Mouse (Mus musculus): ENCODE results near the gene Tent4a. TPM values are rescaled to one million over a fixed set of nuclear protein-coding genes. Genes with fewer than 3 reads are reported as not detected.
A peak's percentile ranks its signal among the peaks of the same experiment; 100 is the strongest.

Gene Tent4a
- polyA plus RNA-seq, 1 experiment from 2014 or later, result 8.8 TPM

DNA sequence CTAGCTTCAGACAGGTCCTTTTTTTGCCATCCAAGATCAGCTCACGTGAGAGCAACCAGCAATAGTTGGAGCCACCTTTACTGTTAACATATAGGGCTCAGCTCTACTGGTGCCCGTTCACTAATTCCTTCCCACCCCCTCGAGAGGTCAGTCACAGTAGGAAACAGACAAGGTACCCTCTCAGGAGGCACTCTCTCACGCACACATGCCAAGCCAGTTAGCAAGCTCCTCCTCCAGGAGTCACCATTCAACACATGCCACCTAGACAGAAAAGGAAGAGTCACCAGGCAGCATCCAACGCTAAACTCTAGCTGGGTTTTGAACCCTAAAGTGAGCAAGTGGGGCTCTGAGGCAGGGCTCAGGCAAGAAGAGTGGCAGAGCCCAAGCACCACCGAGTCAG is 3.0 kb downstream of the Tent4a start:
- H3K27ac ChIP-seq (ENCODE audit: low read depth, low read length), result no peak overlapping the region
- H3K4me3 ChIP-seq (ENCODE audit: low read depth, low read length), result peak overlapping the region; percentile 87
- 55% methylated on average over 6 of the region's 6 CpGs for WGBS
- ATAC-seq (no peak), DNase-seq (ENCODE audit: low spot score) (no peak)
- H3K9me3 ChIP-seq (replicated peaks; ENCODE audit: control insufficient read depth, low read length), result no peaks in the 10 kb centered on the region
- H3K27me3 ChIP-seq (replicated peaks; ENCODE audit: control insufficient read depth, insufficient read depth, low read length), result no peaks in the 10 kb centered on the region
- H3K4me1 ChIP-seq (ENCODE audit: control insufficient read depth, insufficient read depth, low read length), result peaks cover 33% of the 10 kb centered on the region
- 0 out of 2 replicates have a peak, but pooled peaks cover 6% of the 10 kb centered on the region for H3K36me3 ChIP-seq (ENCODE audit: control insufficient read depth, insufficient read depth, low read length)
- peak overlapping the region; percentile 88; the same call in 1 of the 2 replicates for H3K9ac ChIP-seq (ENCODE audit: low read length)
- peak overlapping the region; percentile 84 for H3K4me2 ChIP-seq (ENCODE audit: low read length)

DNA sequence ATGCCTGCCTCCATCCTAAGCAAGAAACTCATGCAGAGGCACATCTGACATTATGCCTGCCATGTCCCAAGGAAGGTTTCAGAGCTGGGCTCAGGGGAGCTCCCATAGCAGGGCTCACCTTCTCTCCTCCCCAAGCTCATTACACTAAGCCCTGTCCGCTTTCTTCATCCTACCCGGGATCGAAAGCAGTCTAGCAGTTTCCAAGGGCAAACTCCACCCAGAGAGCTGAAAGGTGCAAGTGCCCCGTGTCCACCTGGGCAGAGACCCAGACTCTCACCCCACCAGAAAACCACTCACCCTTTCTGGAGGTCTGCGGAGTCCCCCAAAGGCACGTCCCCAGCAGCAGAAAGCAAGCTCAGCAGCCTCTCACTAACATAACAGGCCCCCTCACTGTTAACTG is 3.5 kb downstream of the Tent4a start:
- Histone ChIP-seq H3K27ac (ENCODE audit: low read depth, low read length) (no peak overlapping the region), H3K9me3 (replicated peaks; ENCODE audit: control insufficient read depth, low read length) (no peaks in the 10 kb centered on the region), H3K36me3 (ENCODE audit: control insufficient read depth, insufficient read depth, low read length) (0 out of 2 replicates have a peak, but pooled peaks cover 6% of the 10 kb centered on the region), H3K9ac (ENCODE audit: low read length) (peak overlapping the region; percentile 88; the same call in 1 of the 2 replicates), H3K4me2 (ENCODE audit: low read length) (peak overlapping the region; percentile 84), H3K27me3 (replicated peaks; ENCODE audit: control insufficient read depth, insufficient read depth, low read length) (no peaks in the 10 kb centered on the region), H3K4me1 (ENCODE audit: control insufficient read depth, insufficient read depth, low read length) (peaks cover 33% of the 10 kb centered on the region), H3K4me3 (ENCODE audit: low read depth, low read length) (peak overlapping the region; percentile 87)
- WGBS, result 80% methylated on average over 6 of the region's 6 CpGs
- ATAC-seq, result no peak
- no peak for DNase-seq (ENCODE audit: low spot score)

DNA sequence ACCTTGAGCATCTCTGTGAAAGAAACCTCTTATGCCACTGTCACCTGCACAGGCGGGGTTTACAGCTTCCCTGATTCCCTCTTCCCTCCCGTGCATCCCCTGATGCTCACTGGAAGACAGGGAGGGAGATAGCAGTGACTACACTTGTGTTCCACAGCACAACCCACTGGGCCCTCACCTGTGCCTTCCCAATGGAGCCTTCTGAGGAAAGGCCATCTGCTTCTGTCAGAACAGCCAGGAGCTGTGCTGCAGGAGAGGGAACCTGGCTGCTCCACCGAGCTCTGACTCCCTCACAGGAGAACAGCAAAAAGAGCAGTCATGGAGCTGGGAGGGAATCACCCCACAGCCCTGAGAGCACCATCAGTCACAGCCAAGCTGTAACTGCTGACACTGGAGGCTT is 4.3 kb downstream of the Tent4a start:
- H3K27ac ChIP-seq (ENCODE audit: low read depth, low read length), result no peak overlapping the region
- ATAC-seq, result no peak
- no peaks in the 10 kb centered on the region for H3K9me3 ChIP-seq (replicated peaks; ENCODE audit: control insufficient read depth, low read length)
- no peaks in the 10 kb centered on the region for H3K27me3 ChIP-seq (replicated peaks; ENCODE audit: control insufficient read depth, insufficient read depth, low read length)
- 0 out of 2 replicates have a peak, but pooled peaks cover 6% of the 10 kb centered on the region for H3K36me3 ChIP-seq (ENCODE audit: control insufficient read depth, insufficient read depth, low read length)
- peaks cover 33% of the 10 kb centered on the region for H3K4me1 ChIP-seq (ENCODE audit: control insufficient read depth, insufficient read depth, low read length)
- no peak overlapping the region for H3K4me2 ChIP-seq (ENCODE audit: low read length)
- no peak overlapping the region for H3K9ac ChIP-seq (ENCODE audit: low read length)
- no peak overlapping the region for H3K4me3 ChIP-seq (ENCODE audit: low read depth, low read length)
- 70% methylated on average over 3 of the region's 3 CpGs for WGBS
- DNase-seq (ENCODE audit: low spot score), result no peak

DNA sequence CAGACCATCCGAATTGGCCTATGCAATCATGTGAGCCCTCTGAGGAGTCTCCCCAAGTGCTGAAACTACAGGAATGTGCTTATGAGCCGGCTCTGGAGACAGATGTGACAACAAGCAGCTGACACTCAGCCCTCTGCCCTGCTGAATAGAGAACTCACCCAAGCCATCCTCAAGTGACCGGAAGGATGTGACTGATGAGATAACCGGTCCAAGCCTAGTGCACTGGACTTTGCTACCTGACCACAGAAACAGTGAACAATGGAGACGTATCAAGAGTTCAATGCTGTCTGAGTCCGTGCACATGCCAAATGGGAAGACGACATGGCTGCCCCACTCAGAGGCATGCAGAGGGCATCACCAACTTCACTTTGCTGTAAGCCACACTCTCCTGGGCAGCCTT is 5.9 kb downstream of the Tent4a start:
- Histone ChIP-seq H3K9ac (ENCODE audit: low read length) (no peak overlapping the region), H3K36me3 (ENCODE audit: control insufficient read depth, insufficient read depth, low read length) (0 out of 2 replicates have a peak, but pooled peaks cover 6% of the 10 kb centered on the region), H3K27me3 (replicated peaks; ENCODE audit: control insufficient read depth, insufficient read depth, low read length) (no peaks in the 10 kb centered on the region), H3K4me3 (ENCODE audit: low read depth, low read length) (no peak overlapping the region), H3K27ac (ENCODE audit: low read depth, low read length) (no peak overlapping the region), H3K4me1 (ENCODE audit: control insufficient read depth, insufficient read depth, low read length) (peaks cover 32% of the 10 kb centered on the region), H3K4me2 (ENCODE audit: low read length) (no peak overlapping the region), H3K9me3 (replicated peaks; ENCODE audit: control insufficient read depth, low read length) (no peaks in the 10 kb centered on the region)
- no peak for DNase-seq (ENCODE audit: low spot score)
- WGBS, result 79% methylated on average over 7 of the region's 7 CpGs
- ATAC-seq, result no peak

DNA sequence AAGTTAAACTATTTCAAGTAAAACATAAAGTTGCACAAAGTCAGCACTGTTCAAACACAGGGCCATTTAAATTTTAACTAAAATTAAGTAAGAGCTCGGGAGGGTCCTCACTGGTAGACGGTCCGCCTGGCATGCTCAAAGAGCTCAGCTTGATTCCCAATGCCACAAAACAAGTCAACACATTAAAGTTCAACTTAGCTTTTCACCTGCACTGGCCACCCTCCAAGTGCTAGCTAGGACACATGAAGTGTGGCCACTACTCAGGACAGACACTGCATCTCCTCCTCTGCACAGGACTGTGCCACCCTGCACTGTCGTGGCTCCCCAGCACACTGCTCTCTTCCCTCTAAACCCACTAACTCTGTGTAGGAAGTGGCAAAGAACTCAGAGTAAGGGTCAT is 8.6 kb downstream of the Tent4a start:
- Histone ChIP-seq H3K4me2 (ENCODE audit: low read length) (no peak overlapping the region), H3K9ac (ENCODE audit: low read length) (no peak overlapping the region), H3K27me3 (replicated peaks; ENCODE audit: control insufficient read depth, insufficient read depth, low read length) (no peaks in the 10 kb centered on the region), H3K36me3 (ENCODE audit: control insufficient read depth, insufficient read depth, low read length) (0 out of 2 replicates have a peak, but pooled peaks cover 6% of the 10 kb centered on the region), H3K4me1 (ENCODE audit: control insufficient read depth, insufficient read depth, low read length) (peaks cover 12% of the 10 kb centered on the region), H3K27ac (ENCODE audit: low read depth, low read length) (no peak overlapping the region), H3K9me3 (replicated peaks; ENCODE audit: control insufficient read depth, low read length) (no peaks in the 10 kb centered on the region), H3K4me3 (ENCODE audit: low read depth, low read length) (no peak overlapping the region)
- 54% methylated on average over 4 of the region's 4 CpGs for WGBS
- no peak for DNase-seq (ENCODE audit: low spot score)
- no peak for ATAC-seq

DNA sequence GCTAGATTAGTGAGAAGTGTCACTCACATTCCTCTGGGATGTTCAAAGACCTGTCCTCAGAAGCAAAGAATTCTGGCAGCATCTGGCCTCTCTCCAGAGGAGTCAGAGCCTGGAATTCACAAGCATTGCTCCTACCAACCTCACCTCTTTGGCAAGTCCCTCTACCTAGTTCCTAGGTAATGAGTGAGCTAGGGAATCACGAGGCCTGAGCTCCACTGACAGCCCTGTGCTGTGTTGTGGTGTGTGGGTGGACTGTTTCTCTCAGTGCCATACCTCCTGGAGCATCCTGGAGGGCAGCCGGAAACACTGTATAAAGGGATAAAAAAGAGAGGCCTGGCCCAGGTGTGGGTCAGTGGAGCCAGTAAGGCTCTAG is 10.3 kb downstream of the Tent4a start:
- Histone ChIP-seq H3K4me2 (ENCODE audit: low read length) (no peak overlapping the region), H3K27me3 (replicated peaks; ENCODE audit: control insufficient read depth, insufficient read depth, low read length) (no peaks in the 10 kb centered on the region), H3K4me3 (ENCODE audit: low read depth, low read length) (no peak overlapping the region), H3K27ac (ENCODE audit: low read depth, low read length) (no peak overlapping the region), H3K9me3 (replicated peaks; ENCODE audit: control insufficient read depth, low read length) (no peaks in the 10 kb centered on the region), H3K36me3 (ENCODE audit: control insufficient read depth, insufficient read depth, low read length) (no peaks in the 10 kb centered on the region), H3K4me1 (ENCODE audit: control insufficient read depth, insufficient read depth, low read length) (peaks cover 13% of the 10 kb centered on the region), H3K9ac (ENCODE audit: low read length) (no peak overlapping the region)
- DNase-seq (ENCODE audit: low spot score), result no peak
- ATAC-seq, result no peak
- WGBS, result 78% methylated on average over 2 of the region's 2 CpGs

DNA sequence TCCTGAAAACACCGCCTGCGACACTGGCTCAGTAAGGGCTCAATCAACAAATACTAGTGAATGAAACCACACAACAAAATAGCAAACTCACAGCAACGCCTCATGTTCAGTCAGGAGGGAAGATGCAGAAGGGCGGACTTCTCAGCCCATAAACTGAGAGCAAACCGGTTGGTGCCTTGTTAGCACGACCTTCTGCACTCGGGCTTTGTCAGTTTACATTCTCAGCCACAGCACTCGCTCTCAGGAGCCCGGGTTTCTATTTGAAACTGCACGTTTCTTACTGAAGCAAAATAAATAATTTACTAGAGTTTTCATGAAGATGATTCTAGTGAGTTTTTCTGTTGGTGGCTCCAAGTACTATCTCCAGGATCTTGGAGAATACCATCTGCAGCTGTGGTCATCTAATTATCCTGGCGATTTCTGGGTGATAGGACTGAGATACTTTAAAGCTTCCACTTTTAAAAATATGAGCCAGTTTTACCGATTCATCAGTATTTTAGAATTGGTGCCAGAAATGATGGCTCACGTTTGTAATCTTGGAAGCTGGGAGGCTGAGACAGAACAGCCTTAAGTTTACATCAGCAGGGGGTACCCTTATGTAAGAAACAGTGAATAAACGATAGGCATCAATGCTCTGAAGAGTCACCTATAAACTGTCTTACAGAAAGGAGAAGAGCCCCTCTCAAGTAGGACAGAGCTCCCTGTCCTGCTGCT is 10.8 kb downstream of the Tent4a start:
- WGBS, result 70% methylated on average over 14 of the region's 14 CpGs
- no peak overlapping the region for H3K27ac ChIP-seq (ENCODE audit: low read depth, low read length)
- H3K27me3 ChIP-seq (replicated peaks; ENCODE audit: control insufficient read depth, insufficient read depth, low read length), result no peaks in the 10 kb centered on the region
- no peaks in the 10 kb centered on the region for H3K9me3 ChIP-seq (replicated peaks; ENCODE audit: control insufficient read depth, low read length)
- no peak overlapping the region for H3K9ac ChIP-seq (ENCODE audit: low read length)
- no peak overlapping the region for H3K4me3 ChIP-seq (ENCODE audit: low read depth, low read length)
- H3K4me2 ChIP-seq (ENCODE audit: low read length), result no peak overlapping the region
- no peak for DNase-seq (ENCODE audit: low spot score)
- peaks cover 13% of the 10 kb centered on the region for H3K4me1 ChIP-seq (ENCODE audit: control insufficient read depth, insufficient read depth, low read length)
- no peak for ATAC-seq
- H3K36me3 ChIP-seq (ENCODE audit: control insufficient read depth, insufficient read depth, low read length), result no peaks in the 10 kb centered on the region

DNA sequence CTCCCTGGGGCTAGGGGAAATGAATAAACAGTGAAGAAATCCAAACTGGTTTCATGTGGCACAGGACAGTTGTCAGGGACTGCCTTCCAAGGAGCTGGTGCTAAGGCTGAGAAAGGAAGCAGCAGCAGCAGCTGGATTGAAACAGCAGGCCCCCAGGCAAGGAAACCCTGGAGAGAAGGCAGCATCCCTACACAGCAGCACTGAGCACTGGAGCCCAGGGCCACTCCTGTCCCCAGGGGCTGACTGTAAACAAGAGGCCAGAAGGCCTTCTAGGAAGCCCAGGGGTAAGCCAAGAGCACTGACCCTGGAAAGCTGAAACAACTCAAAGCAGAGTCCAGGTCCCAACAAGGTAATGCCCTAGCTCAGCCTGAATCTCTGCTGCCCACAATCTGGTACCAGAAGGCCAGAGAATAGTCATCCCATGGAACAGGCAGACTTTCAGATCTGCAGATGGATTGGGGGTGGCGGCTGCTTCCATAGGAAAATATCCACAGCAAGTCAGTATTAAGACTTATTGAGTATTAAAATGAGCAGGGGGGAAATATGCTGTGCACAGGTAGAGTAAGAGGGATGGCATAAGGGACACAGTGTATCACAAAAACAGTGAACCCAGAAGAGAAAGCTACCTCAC is 12.1 kb downstream of the Tent4a start:
- Histone ChIP-seq H3K4me3 (ENCODE audit: low read depth, low read length) (no peak overlapping the region), H3K27me3 (replicated peaks; ENCODE audit: control insufficient read depth, insufficient read depth, low read length) (no peaks in the 10 kb centered on the region), H3K27ac (ENCODE audit: low read depth, low read length) (no peak overlapping the region), H3K9ac (ENCODE audit: low read length) (no peak overlapping the region), H3K4me2 (ENCODE audit: low read length) (no peak overlapping the region), H3K9me3 (replicated peaks; ENCODE audit: control insufficient read depth, low read length) (no peaks in the 10 kb centered on the region), H3K4me1 (ENCODE audit: control insufficient read depth, insufficient read depth, low read length) (peaks cover 9% of the 10 kb centered on the region), H3K36me3 (ENCODE audit: control insufficient read depth, insufficient read depth, low read length) (no peaks in the 10 kb centered on the region)
- DNase-seq (ENCODE audit: low spot score) (no peak), ATAC-seq (no peak)
- WGBS, result 97% methylated on average over 1 of the region's 1 CpGs

DNA sequence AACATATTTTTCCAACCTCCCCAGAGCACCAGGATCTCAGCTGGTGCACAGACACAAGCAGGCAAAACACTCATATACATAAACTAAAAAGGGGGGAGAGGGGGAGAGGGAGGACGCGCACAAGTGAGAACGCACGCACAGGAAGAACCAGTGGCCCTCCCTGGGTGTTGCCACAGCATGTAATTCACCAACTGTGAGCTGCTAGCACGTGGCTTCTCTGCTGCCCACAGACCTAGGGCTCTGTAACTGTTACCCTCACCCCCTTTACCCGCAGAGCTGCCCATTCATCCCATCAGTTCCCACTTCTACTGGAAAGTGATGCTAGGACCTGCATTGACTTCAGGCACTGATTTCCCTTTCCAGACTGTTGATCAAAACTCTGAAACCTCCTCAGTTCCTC is 15.3 kb downstream of the Tent4a start:
- H3K4me2 ChIP-seq (ENCODE audit: low read length), result no peak overlapping the region
- H3K27me3 ChIP-seq (replicated peaks; ENCODE audit: control insufficient read depth, insufficient read depth, low read length), result no peaks in the 10 kb centered on the region
- no peak for DNase-seq (ENCODE audit: low spot score)
- WGBS, result 80% methylated on average over 6 of the region's 6 CpGs
- peaks cover 3% of the 10 kb centered on the region; the same call in 1 of the 2 replicates for H3K36me3 ChIP-seq (ENCODE audit: control insufficient read depth, insufficient read depth, low read length)
- no peaks in the 10 kb centered on the region for H3K9me3 ChIP-seq (replicated peaks; ENCODE audit: control insufficient read depth, low read length)
- H3K27ac ChIP-seq (ENCODE audit: low read depth, low read length), result no peak overlapping the region
- no peak overlapping the region for H3K4me3 ChIP-seq (ENCODE audit: low read depth, low read length)
- no peak for ATAC-seq
- no peak overlapping the region for H3K9ac ChIP-seq (ENCODE audit: low read length)
- H3K4me1 ChIP-seq (ENCODE audit: control insufficient read depth, insufficient read depth, low read length), result peaks cover 4% of the 10 kb centered on the region; the same call in 1 of the 2 replicates

Measured in forebrain, embryonic 14.5 days (tissue).